Mouse (Mus musculus) spleen, postnatal 4 days (tissue): Measurements from ENCODE around the gene Gm5039.
"Not testable (repeated sequence)": the region's sequence is repeated elsewhere in the genome, so short reads cannot be mapped to it uniquely, and the experiment has no call there.

ENCODE experiments used
- DNase-seq, 2 experiments: peaks; one replicate each; pipeline ENCODE4 v3.0.0; 2022; ENCODE audit warnings: low spot score in 2 of 2

Gene Gm5039

GRCm38 (mm10) chr12:88323926-88324325 lies at the start of gene Gm5039:
TSS of gene Gm5039 (minus strand) at chr12:88324026.
- not testable (repeated sequence) for DNase-seq

- DNase-seq: no peak
Measured at GRCm38 (mm10) chr12:88372018-88372417, 48.2 kb upstream of the Gm5039 start.

DNA sequence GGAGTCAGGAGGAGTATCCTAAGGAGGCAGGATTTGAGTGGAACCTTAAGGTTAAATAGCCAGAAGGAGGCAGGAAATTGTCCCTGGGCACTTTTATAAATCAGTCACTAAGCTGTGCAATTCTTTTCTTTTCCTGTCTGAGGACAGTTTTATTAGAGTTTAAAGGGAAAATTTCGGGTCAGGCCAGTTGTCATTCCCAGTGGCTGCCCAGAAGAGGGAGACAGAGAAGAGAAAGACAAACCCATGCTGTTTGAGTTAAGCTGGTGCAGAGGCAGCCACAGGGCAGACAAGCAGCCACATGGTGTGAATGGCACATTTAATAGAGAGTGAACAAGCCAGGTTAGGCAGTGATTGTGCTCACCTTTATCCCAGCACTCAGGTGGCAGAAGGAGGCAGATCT lies 46.5 kb upstream of the Gm5039 start:
- DNase-seq: not testable (repeated sequence)

DNA sequence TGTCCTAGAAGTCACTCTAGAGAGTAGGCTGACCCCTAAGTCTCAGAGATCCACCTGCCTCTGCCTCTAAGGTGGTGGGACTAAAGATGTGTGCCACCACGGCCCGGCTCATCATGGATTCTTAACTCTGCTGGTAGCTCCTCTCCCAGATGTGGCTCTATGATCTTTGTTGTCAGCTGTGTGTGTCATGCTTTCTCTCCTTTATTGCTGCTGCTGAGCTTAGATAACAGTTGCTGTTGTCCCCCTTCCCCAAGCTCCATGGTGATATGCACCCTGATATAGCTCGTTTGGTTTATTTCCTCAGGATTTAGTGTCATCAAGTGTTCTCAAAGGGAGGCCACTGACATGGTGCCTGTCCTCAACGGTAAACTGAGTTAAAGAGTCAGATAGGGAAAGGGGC lies 45.9 kb upstream of the Gm5039 start:
- DNase-seq: not testable (repeated sequence)

DNA sequence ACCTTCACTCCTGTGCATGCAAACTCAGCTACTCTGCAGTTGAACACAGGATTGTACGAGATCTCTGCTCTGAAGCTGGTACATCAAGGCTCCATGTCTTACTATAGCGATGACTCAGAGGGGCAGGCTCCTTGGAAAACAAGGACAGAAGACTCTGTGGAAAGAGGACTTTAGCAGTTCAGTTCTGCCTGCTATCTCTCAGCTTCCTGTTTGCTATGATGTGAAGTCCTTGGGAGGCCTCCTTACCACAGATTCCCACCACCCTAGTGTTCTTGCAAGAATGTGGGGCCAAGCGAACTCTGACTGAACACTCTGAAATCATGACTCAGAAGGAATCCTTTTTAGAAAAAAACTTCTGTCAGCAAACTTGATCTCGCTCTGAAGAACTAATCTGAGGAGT lies 44.8 kb upstream of the Gm5039 start:
- DNase-seq: no peak

- DNase-seq: no peak
Measured at GRCm38 (mm10) chr12:88367673-88368072, 43.8 kb upstream of the Gm5039 start.

- no peak for DNase-seq
Measured at GRCm38 (mm10) chr12:88361120-88361445, 37.3 kb upstream of the Gm5039 start.

- peak; percentile 71 to 87 for DNase-seq
Measured at GRCm38 (mm10) chr12:88360441-88361119, 36.8 kb upstream of the Gm5039 start, which contains the start of gene Adck1. TSS of gene Adck1 (plus strand) at chr12:88360554.

DNA sequence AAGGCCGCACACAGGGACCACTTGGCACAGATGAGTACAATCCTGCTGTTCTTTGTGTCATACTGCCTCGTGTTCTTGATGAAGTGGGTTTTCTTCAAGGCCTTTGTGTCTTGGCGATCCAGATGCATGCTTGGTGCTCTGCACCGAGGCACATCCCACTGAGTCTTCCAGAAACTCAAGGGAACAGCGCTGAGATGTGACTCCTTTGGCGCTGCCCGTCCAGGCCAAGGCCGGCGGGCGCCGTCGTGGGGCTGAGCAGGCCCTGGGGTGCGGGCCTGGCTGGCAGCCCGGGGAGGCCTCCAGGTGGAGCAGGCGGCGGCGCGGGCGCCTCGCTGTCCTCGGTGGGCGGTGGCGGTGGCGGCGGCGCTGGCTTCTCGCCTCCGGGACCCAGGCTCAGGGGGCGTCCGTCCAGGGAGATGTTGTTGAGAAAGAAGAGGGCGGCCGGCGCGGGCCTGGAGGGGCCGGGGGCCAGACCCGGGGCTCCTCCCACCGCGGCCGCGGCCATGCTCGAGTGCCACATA lies 30.4 kb upstream of the Gm5039 start:
- DNase-seq: no peak

DNA sequence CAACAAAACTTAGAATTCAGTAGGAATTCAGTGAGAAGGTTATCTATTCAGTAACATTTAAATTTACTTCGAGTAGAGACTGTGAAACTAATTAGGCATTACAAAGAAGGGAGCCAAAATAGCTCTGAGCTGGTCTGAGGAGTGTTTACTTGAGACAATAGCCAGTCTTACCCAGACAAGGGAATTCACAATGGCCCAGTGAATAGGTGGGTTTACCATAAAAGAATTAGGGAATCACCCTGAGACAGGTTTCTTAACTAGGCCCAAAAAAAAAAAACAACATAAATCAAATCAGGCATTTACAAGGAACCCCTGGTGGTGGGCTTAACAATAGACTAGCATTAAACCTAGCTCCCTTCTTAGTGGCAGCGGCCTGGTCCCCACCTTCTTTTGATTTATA lies 17.5 kb upstream of the Gm5039 start:
- not testable (repeated sequence) for DNase-seq

DNA sequence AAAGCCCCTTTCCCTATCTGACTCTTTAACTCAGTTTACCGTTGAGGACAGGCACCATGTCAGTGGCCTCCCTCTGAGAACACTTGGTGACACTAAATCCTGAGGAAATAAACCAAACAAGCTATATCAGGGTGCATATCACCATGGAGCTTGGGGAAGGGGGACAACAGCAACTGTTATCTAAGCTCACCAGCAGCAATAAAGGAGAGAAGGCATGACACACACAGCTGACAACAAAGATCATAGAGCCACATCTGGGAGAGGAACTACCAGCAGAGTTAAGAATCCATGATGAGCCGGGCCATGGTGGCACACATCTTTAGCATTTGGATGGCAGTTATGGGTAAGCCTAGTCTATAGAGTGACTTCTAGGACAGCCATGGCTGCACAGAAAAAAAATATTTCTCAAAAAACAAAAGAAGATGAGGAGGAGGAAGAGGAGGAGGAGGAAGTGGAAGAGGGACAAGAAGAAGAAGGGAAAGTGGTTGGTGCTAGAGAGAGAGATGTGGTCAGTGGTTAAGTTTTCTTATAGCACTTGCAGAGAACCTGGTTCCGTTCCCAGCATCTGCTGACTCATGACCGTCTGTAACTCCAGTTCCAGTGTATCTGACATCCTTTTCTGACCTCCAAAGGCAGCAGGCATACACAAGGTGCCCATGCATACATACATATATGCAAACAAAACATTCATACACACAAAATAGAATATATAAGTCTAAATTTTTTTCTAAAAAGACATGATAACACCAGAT lies 13.0 kb upstream of the Gm5039 start:
- not testable (repeated sequence) for DNase-seq

GRCm38 (mm10) chr12:88314556-88314955 lies 9.3 kb downstream of the Gm5039 start:
- DNase-seq: no peak

DNA sequence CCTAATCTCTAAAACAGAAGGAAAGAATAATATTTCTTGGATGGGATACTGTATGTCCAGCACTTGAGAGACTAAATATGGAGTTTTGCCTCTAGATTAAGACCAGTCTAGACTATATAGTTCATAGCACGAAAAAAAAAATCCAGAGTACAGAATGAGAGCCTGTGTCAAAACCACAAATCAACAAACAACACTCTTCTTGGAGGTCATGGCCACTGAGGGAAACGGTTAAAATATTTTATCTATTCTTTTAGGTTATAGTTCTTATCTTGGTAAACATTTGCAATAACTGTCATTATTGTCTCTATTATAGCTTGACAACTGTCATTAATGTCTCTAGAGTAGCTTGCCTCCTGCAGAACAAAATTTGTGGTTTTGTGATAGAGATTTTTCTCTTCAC lies 26.7 kb downstream of the Gm5039 start:
- not testable (repeated sequence) for DNase-seq

DNA sequence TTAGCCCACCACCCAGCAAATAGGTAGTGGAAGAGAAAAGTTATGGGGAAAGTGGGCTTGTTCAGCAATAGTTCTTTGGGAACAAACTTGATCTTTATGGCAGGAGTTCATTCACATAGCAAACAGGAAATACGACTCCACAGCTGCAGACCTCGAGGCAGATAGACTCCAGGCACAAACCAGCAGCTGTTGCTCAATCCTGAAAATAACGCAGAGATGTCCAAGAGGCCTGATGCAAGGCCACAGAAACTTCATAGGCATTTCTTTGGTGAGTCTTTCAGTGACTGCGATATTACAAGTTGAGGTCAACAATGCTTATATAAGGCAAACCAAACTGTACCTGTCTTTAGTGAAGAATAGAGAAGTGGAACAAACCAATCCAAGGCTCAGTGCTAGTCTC lies 30.7 kb downstream of the Gm5039 start:
- DNase-seq: not testable (repeated sequence)

GRCm38 (mm10) chr12:88285224-88285623 lies 38.6 kb downstream of the Gm5039 start:
- not testable (repeated sequence) for DNase-seq

DNA sequence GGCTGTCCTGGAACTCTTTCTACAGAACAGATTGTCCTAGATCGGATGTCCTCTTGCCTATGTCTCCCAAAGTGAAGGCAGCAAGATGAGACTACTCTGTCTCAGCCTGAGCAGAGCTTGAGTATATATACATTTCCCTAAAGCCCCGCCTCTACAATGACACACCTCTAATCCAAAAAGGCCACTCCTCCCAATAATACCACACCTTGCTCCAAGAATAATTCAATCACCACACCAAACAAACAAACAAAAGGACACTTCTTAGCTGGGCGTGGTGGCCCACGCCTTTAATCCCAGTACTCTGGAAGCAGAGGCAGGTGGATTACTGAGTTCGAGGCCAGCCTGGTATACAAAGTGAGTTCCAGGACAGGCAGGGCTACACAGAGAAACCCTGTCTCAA lies 49.4 kb downstream of the Gm5039 start, which contains the start of gene Gm5662:
Gene Gm5662 (minus strand): TSS at position 101 of the 400 bp plus-strand sequence.
- not testable (repeated sequence) for DNase-seq
